Mouse (Mus musculus) limb, embryonic 11.5 days (tissue): ENCODE measurements at regions not wholly inside any gene's neighbourhood (a gene's known extent, or its start where the extent isn't known, plus 50 kb on each side); places are given as distances from the start of the nearest gene placed in this dataset.

Experiments used
- ATAC-seq: fragments of 200-750 bp; cut with Nextera tagmentation; 2 replicates; pipeline ENCODE4 v1.8.0; 2017; ENCODE audit warnings: low read depth; ENCODE audit not compliant: insufficient number of reproducible peaks, low FRiP score, low TSS enrichment
- DNase-seq: peaks from one replicate; pipeline ENCODE4 v3.0.0-alpha.2; 2015; ENCODE audit warnings: low spot score
- H3K27ac ChIP-seq: fragments of 300-500 bp; sonication (generic); replicated peaks from 2 replicates; pipeline ENCODE4 v1.5.1; 2014; ENCODE audit warnings: low read depth, mild to moderate bottlenecking, low read length
- H3K27me3 ChIP-seq: fragments of 300-500 bp; sonication (generic); 2 replicates; pipeline ENCODE4 v1.6.1; 2014; ENCODE audit warnings: mild to moderate bottlenecking, low read length, mixed read lengths; ENCODE audit not compliant: control insufficient read depth, insufficient read depth
- H3K36me3 ChIP-seq: fragments of 300-500 bp; sonication (generic); 2 replicates; pipeline ENCODE4 v1.6.1; 2014; ENCODE audit warnings: mild to moderate bottlenecking, low read length, moderate library complexity, mixed read lengths; ENCODE audit not compliant: control insufficient read depth, insufficient read depth
- H3K4me1 ChIP-seq: fragments of 300-500 bp; sonication (generic); 2 replicates; pipeline ENCODE4 v1.6.1; 2014; ENCODE audit warnings: low read length, mixed read lengths; ENCODE audit not compliant: control insufficient read depth, insufficient read depth
- H3K4me2 ChIP-seq: fragments of 300-500 bp; sonication (generic); 2 replicates; pipeline ENCODE4 v1.6.1; 2014; ENCODE audit warnings: low read depth, mild to moderate bottlenecking, moderate library complexity; ENCODE audit not compliant: severe bottlenecking
- H3K4me3 ChIP-seq: fragments of 300-500 bp; sonication (generic); 2 replicates; pipeline ENCODE4 v1.5.1; 2014; ENCODE audit warnings: low read depth, low read length
- H3K9ac ChIP-seq: fragments of 300-500 bp; sonication (generic); 2 replicates; pipeline ENCODE4 v1.6.1; 2014; ENCODE audit warnings: mild to moderate bottlenecking, low read length
- H3K9me3 ChIP-seq: fragments of 300-500 bp; sonication (generic); 2 replicates; pipeline ENCODE4 v1.6.1; 2016; ENCODE audit warnings: low read length; ENCODE audit not compliant: control insufficient read depth
- WGBS: fragments of 180-500 bp; shearing (Covaris S2); extraction: QIAGEN DNeasy Blood & Tissue Kit; methylation state at CpG from one replicate; pipeline ENCODE4 v1.1.7; 2014; 5-methylcytosine and 5-hydroxymethylcytosine counted together

DNA sequence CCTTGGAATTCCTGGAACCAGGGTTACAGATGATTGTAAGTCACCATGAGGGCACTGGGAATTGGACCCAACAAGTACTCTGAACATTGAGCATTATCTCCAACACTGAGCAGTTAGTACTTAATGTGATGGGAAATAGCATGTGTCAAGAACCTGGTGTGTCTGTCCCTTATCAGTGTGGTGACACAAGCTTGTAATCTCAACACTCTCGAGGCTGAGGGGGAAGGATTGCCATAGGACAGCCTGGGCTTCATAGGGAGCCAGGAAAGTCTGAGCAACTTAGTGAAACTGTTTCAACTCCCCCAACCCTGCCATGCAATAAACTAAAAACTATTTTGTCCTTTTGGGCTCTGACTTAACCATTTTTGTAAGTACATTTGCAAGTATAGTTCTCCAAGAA lies 100.0 kb downstream of the Wdr20rt start:
- 67% methylated on average over 1 of the region's 1 CpGs for WGBS
- no peak overlapping the region for H3K9ac ChIP-seq
- H3K4me2 ChIP-seq: no peak overlapping the region

DNA sequence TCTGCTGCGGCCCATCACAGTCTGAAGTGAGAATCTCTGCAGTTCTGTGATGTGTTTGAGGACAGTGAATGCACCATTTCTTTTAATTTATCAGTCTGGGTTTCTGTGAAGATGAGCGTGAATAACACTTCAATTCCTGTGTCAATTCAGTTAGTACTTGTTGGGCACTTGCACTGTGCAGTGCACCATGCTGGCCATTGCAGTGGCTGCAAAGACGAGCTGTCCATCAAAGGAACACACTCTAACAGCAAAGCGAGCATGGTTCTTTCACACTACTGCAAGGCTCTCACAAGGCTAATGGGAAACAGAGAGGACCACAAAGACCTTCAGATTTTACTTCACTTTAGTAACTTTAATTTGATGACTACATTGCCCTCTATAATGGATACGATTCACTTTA lies 103.2 kb downstream of the Wdr20rt start:
- ATAC-seq: no peak
- Histone ChIP-seq H3K36me3 (no peaks in the 10 kb centered on the region), H3K4me1 (no peaks in the 10 kb centered on the region), H3K27me3 (no peaks in the 10 kb centered on the region), H3K4me2 (no peak overlapping the region), H3K27ac (no peak overlapping the region), H3K9me3 (no peaks in the 10 kb centered on the region), H3K4me3 (no peak overlapping the region), H3K9ac (no peak overlapping the region)
- DNase-seq: no peak
- WGBS: 87% methylated on average over 5 of the region's 5 CpGs

More for the DNA sequence above, 100.0 kb downstream of the Wdr20rt start:
- Histone ChIP-seq H3K36me3 (no peaks in the 10 kb centered on the region), H3K4me1 (no peaks in the 10 kb centered on the region), H3K27me3 (no peaks in the 10 kb centered on the region), H3K9me3 (no peaks in the 10 kb centered on the region), H3K27ac (no peak overlapping the region), H3K4me3 (no peak overlapping the region)
- ATAC-seq (no peak), DNase-seq (no peak)

DNA sequence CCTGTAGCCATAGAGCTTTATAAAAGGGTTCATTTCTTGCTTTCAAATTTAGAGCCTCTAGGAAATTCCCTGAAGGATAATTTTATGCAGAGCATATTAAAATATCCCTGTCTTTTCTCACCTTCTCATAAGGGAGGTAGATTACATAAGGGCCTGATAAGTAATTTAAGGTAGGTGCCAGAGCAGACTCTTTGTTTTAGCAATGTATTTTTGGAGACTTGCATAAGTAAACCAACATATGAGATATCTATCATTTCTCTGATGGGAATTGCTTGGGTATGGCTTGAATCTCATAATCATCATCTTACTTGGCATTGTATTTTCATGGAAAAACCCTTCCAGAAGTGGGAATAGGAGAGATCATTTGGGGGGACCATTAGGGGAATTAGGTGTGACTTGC lies 104.4 kb downstream of the Wdr20rt start:
- Histone ChIP-seq H3K4me3 (no peak overlapping the region), H3K27me3 (no peaks in the 10 kb centered on the region), H3K4me1 (no peaks in the 10 kb centered on the region), H3K4me2 (no peak overlapping the region), H3K36me3 (no peaks in the 10 kb centered on the region), H3K9me3 (no peaks in the 10 kb centered on the region), H3K9ac (no peak overlapping the region), H3K27ac (no peak overlapping the region)
- DNase-seq: no peak
- ATAC-seq: no peak

DNA sequence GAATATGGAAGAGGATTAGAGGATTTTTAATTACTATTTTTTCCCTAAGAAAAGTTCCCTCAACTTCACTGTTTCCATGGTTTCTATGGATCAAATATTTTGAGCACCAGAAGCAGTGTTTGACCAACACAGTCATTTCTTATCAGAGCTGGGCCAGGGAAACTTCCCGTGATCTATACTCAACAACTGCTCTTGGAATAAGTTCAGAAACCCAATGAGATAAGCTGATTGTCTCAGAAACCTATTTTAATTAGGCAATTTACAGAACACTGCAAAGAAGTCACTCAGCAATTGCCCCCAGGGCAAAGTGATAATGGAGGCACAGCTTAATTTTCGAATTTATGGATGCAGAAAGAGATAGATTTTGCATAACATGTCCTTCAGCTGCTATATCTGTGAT lies 114.7 kb downstream of the Wdr20rt start:
- 65% methylated on average over 2 of the region's 2 CpGs for WGBS

DNA sequence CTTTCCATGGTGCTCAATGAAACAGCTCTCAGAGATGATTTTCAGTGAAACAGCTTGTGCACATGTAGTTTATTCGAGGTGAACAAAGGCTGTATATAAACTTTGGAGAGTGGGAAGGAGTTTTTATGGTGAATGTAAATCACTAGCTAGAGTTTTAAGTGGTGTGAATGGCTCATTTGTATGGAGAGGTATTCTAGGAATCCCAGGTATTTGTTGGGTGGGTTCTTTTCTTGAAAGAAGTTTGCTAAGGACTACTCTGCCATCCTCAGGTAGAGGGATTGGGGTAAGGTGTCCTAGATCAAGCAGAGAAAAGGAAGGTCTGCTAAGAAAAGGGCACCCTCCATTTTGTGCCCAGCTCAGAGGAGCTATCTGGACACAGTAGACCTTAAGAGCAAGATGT lies 121.9 kb downstream of the Wdr20rt start:
- Histone ChIP-seq H3K36me3 (no peaks in the 10 kb centered on the region), H3K9me3 (no peaks in the 10 kb centered on the region), H3K4me1 (no peaks in the 10 kb centered on the region), H3K27ac (no peak overlapping the region), H3K4me2 (no peak overlapping the region), H3K9ac (no peak overlapping the region), H3K27me3 (no peaks in the 10 kb centered on the region), H3K4me3 (no peak overlapping the region)
- 38% methylated on average over 1 of the region's 1 CpGs for WGBS
- ATAC-seq: no peak
- DNase-seq: no peak

More for the DNA sequence above, 114.7 kb downstream of the Wdr20rt start:
- Histone ChIP-seq H3K4me2 (no peak overlapping the region), H3K36me3 (no peaks in the 10 kb centered on the region), H3K9me3 (no peaks in the 10 kb centered on the region), H3K27me3 (no peaks in the 10 kb centered on the region), H3K4me3 (no peak overlapping the region), H3K4me1 (no peaks in the 10 kb centered on the region), H3K27ac (no peak overlapping the region), H3K9ac (no peak overlapping the region)
- DNase-seq: no peak
- ATAC-seq: no peak

DNA sequence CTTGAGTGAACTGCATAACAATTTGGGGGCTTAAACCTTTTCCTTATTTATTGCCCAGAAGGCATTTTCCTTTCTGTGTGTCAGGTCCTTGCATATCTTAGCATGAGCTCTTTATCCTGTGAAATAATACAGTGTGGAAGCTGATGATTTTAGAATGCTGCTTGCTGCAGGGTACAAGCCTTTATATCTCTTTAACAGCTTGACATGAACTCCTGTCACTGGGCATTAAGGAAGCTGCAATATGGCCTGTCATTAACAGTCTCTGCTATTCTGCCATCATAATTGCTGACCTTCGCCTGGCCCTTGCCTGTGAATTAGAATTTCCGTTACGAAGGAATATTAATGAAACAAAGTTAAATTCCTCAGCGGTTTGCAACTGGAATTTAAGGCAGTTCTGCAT lies 124.2 kb downstream of the Wdr20rt start:
- Histone ChIP-seq H3K9ac (no peak overlapping the region), H3K36me3 (no peaks in the 10 kb centered on the region), H3K4me2 (no peak overlapping the region), H3K4me3 (no peak overlapping the region), H3K9me3 (no peaks in the 10 kb centered on the region), H3K27ac (no peak overlapping the region), H3K27me3 (no peaks in the 10 kb centered on the region), H3K4me1 (no peaks in the 10 kb centered on the region)
- no peak for ATAC-seq
- 76% methylated on average over 4 of the region's 4 CpGs for WGBS
- DNase-seq: no peak

DNA sequence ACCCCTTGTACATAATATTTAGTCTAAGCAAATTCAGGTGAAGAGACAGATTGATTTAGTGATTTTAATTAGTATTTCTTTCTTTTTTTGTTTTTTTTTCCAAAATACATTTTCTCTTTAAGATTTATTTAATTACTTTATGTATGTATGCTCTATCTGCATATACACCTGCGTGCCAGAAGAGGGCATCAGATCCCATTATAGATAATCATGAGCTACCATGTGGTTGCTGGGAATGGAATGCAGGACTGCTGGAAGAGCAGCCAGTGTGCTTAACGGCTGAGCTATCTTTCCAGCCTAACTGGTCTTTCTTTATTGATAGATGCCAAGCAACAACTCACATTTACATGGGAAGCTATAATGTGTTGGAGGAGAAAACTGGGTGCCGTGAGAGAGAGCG lies 138.9 kb downstream of the Wdr20rt start:
- no peak overlapping the region for H3K4me3 ChIP-seq
- no peak for ATAC-seq
- WGBS: 66% methylated on average over 4 of the region's 4 CpGs
- no peaks in the 10 kb centered on the region for H3K36me3 ChIP-seq
- H3K27ac ChIP-seq: no peak overlapping the region
- no peaks in the 10 kb centered on the region for H3K9me3 ChIP-seq
- H3K9ac ChIP-seq: no peak overlapping the region
- DNase-seq: no peak
- H3K27me3 ChIP-seq: no peaks in the 10 kb centered on the region
- no peaks in the 10 kb centered on the region for H3K4me1 ChIP-seq
- no peak overlapping the region for H3K4me2 ChIP-seq

DNA sequence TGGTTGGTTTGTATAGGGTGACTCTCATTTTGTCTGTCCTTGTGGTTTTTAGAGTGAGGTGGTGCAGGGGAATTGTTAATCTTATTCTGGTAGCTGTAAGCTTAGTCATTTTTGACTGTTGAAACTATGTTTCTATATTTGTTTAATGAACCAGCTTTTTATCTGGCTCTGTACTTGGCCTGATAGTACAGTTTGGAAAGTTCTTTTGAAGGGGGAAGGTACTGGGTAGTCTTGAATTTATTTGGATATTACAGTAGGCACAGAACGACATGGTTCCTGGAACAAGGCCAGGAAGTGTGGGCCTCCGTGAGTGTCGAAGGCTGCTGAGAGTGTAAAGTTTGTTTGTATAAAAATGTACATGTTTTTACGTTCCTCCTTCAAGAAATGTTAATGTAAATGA lies 142.0 kb downstream of the Wdr20rt start:
- no peaks in the 10 kb centered on the region for H3K36me3 ChIP-seq
- H3K4me2 ChIP-seq: no peak overlapping the region
- WGBS: 84% methylated on average over 4 of the region's 4 CpGs
- no peak overlapping the region for H3K4me3 ChIP-seq
- no peak for DNase-seq
- H3K9me3 ChIP-seq: no peaks in the 10 kb centered on the region
- no peak overlapping the region for H3K27ac ChIP-seq
- no peak overlapping the region for H3K9ac ChIP-seq
- ATAC-seq: no peak
- no peaks in the 10 kb centered on the region for H3K27me3 ChIP-seq
- H3K4me1 ChIP-seq: no peaks in the 10 kb centered on the region

DNA sequence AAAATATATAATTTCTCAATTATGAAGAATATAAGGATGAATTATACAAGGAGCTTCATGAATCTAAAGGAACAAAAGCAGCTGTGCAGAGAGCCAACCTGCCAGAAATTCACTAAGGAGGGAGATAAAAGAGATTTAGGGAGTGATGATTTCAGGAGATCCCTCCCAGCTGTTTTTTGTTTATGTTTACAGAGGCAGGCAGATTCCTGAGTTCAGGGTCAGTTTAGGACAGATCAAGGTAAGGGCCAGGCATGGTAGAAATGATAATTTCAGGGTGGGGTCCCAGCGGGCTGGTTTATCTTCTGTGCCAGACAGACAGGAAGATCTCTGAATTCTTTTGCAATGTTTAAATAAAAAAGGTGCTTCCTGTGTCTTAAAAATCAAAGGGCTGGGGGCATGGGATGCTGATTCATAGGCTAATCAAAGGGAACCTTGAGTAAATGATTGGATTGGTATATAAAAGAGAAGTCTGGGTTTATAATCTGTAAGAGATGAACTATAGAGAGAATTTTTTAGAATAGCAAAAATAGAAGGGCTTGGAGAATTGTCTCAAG lies 142.6 kb downstream of the Wdr20rt start:
- ATAC-seq (no peak), DNase-seq (no peak)
- Histone ChIP-seq H3K4me3 (no peak overlapping the region), H3K9ac (no peak overlapping the region), H3K4me1 (no peaks in the 10 kb centered on the region), H3K9me3 (no peaks in the 10 kb centered on the region), H3K27me3 (no peaks in the 10 kb centered on the region), H3K36me3 (no peaks in the 10 kb centered on the region), H3K27ac (no peak overlapping the region), H3K4me2 (no peak overlapping the region)
- WGBS: 86% methylated on average over 1 of the region's 1 CpGs
